Mouse (Mus musculus) midbrain, postnatal 0 days (tissue): ENCODE results near the gene Hyou1. TPM values are rescaled to one million over a fixed set of nuclear protein-coding genes. Genes with fewer than 3 reads are reported as not detected.

ENCODE experiments used
- ATAC-seq: fragments of 200-750 bp; cut with Nextera tagmentation; 2 replicates; pipeline ENCODE4 v1.8.0; 2017; ENCODE audit warnings: moderate number of reproducible peaks, mild to moderate bottlenecking, moderate TSS enrichment, moderate library complexity; ENCODE audit not compliant: low FRiP score
- DNase-seq: peaks from one replicate; pipeline ENCODE4 v3.0.0-alpha.2; 2015; ENCODE audit warnings: low spot score
- H3K27ac ChIP-seq: fragments of 300-500 bp; sonication (generic); 2 replicates; pipeline ENCODE4 v1.5.1; 2014; ENCODE audit warnings: low read depth, mild to moderate bottlenecking, low read length, mixed read lengths
- H3K27me3 ChIP-seq: fragments of 300-500 bp; sonication (generic); 2 replicates; pipeline ENCODE4 v1.6.1; 2014; ENCODE audit warnings: low read length, control low read depth, mixed read lengths; ENCODE audit not compliant: insufficient read depth
- H3K36me3 ChIP-seq: fragments of 300-500 bp; sonication (generic); 2 replicates; pipeline ENCODE4 v1.6.1; 2014; ENCODE audit warnings: low read length, control low read depth, mixed read lengths; ENCODE audit not compliant: insufficient read depth
- H3K4me1 ChIP-seq: fragments of 300-500 bp; sonication (generic); 2 replicates; pipeline ENCODE4 v1.6.1; 2014; ENCODE audit warnings: mild to moderate bottlenecking, control low read depth, antibody characterized with exemption, low read length, mixed read lengths; ENCODE audit not compliant: insufficient read depth
- H3K4me2 ChIP-seq: fragments of 300-500 bp; sonication (generic); 2 replicates; pipeline ENCODE4 v1.6.1; 2014; ENCODE audit warnings: low read depth, mild to moderate bottlenecking, low read length, mixed read lengths; ENCODE audit not compliant: poor library complexity, severe bottlenecking
- H3K4me3 ChIP-seq: fragments of 300-500 bp; sonication (generic); 2 replicates; pipeline ENCODE4 v1.5.1; 2014; ENCODE audit warnings: low read depth, mild to moderate bottlenecking, low read length, moderate library complexity
- H3K9ac ChIP-seq: fragments of 300-500 bp; sonication (generic); replicated peaks from 2 replicates; pipeline ENCODE4 v1.6.1; 2014; ENCODE audit warnings: mild to moderate bottlenecking, low read length, moderate library complexity, mixed read lengths; ENCODE audit not compliant: poor library complexity, severe bottlenecking
- H3K9me3 ChIP-seq: fragments of 300-500 bp; sonication (generic); 2 replicates; pipeline ENCODE4 v1.6.1; 2016; ENCODE audit warnings: low read length, control low read depth
- CTCF ChIP-seq: IDR thresholded peaks from 2 replicates; pipeline ENCODE4 v1.5.1; 2016; ENCODE audit warnings: antibody characterized with exemption, mild to moderate bottlenecking
- WGBS: fragments of 180-500 bp; shearing (Covaris S2); extraction: QIAGEN DNeasy Blood & Tissue Kit; methylation state at CpG from one replicate; pipeline ENCODE4 v1.1.7; 2014; 5-methylcytosine and 5-hydroxymethylcytosine counted together
- polyA plus RNA-seq: library from polyadenylated mRNA; unstranded; fragments of >200 nt; fragmentation: Nextera tagmentation; extraction: Ambion mirVana; gene quantifications from 2 replicates; pipeline ENCODE4 v1.2.1, GENCODE M21; 2015
- total RNA-seq: library from RNA; depleted of rRNA; stranded (reverse); fragments of >200 nt; gene quantifications from 2 replicates; pipeline ENCODE4 v1.2.3, GENCODE M21; 2014

Gene Hyou1
- total and polyA plus RNA-seq, 2 experiments from 2014 or later, result 18.5 to 64.7 TPM

DNA sequence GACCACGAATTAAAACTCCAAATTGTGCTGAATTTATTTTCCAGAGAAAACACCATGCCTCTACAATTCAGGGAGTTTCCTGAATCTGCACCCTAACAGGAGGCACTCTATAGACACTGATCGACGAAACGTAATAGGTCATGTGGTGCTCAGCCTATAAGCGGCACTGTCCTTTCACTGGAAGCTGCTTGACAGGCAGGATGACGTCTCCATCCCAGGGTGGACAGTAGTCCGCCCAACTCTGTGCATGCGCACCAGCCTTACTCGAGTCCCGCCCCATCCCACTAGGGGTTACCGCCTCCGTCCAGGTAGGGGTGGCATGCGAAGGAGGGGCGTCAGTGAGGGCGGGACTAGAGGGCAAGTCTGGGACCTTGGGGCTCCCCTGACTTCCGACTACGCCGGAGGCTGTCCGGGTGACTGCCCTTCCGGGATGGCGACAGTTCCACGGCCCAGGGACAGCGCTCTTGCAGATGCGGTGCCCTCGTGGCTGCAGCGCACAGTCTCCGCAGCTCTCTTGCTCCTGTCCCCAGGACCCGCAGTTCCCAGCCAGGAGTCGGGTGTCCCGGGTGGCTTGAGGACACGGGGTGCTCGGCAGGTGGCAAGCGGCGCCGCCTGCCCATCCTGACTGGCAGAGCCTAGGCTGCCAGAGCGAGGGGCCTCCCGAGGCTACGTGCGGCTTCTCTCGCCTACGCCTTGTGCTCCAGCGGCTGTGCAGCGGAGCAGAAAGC, 17.6 kb downstream of the Hyou1 start, which contains the start of gene Slc37a4:
Slc37a4 (plus strand) TSS at position 169 of the 728 bp plus-strand sequence.
- Histone ChIP-seq H3K9ac (peak within 1 kb of the TSS; percentile 80), H3K9me3 (no peaks in the 10 kb centered on the region), H3K36me3 (peaks cover 22% of the 10 kb centered on the region), H3K27ac (peak within 1 kb of the TSS; percentile 84), H3K4me1 (peaks cover 5% of the 10 kb centered on the region; the same call in 1 of the 2 replicates), H3K27me3 (no peaks in the 10 kb centered on the region), H3K4me3 (peak within 1 kb of the TSS; percentile 81), H3K4me2 (peak within 1 kb of the TSS; percentile 84)
- peak; percentile 97 for ATAC-seq
- peak; percentile 99 for DNase-seq
- TF ChIP-seq CTCF, result peak; percentile 37
- under 1% methylated on average over 43 of the region's 43 CpGs for WGBS

DNA sequence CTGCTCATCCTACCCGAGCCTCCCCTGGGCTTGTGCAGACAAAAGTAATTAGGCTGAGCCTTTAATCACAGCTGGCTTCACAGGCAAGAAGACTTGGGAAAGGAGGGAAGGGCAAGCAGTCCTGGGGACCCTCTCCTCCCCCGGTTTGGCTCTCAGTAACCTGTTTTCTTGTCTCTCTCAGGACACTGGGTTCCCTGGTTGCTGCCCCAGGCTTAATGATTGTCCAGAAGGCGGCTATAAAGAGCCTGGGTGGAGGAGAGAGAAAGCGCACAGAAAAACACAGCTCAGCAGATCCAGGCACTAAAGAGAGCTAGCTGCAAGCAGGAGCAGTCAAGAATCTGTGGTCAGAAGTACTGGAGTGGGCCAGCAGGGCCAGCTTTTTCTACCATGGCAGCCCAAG, 18.8 kb downstream of the Hyou1 start:
- H3K36me3 ChIP-seq, result peaks cover 31% of the 10 kb centered on the region
- ATAC-seq (no peak), DNase-seq (peak; percentile 17)
- peak overlapping the region; percentile 30; the same call in 1 of the 2 replicates for H3K9ac ChIP-seq
- H3K9me3 ChIP-seq, result no peaks in the 10 kb centered on the region
- H3K4me1 ChIP-seq, result peaks cover 5% of the 10 kb centered on the region; the same call in 1 of the 2 replicates
- H3K27ac ChIP-seq, result no peak overlapping the region
- TF ChIP-seq CTCF, result no peak; the same call in 1 of the 2 replicates
- H3K4me3 ChIP-seq, result peak overlapping the region; percentile 81; the same call in 1 of the 2 replicates
- no peaks in the 10 kb centered on the region for H3K27me3 ChIP-seq
- WGBS, result 22% methylated on average over 4 of the region's 4 CpGs
- H3K4me2 ChIP-seq, result peak overlapping the region; percentile 84

DNA sequence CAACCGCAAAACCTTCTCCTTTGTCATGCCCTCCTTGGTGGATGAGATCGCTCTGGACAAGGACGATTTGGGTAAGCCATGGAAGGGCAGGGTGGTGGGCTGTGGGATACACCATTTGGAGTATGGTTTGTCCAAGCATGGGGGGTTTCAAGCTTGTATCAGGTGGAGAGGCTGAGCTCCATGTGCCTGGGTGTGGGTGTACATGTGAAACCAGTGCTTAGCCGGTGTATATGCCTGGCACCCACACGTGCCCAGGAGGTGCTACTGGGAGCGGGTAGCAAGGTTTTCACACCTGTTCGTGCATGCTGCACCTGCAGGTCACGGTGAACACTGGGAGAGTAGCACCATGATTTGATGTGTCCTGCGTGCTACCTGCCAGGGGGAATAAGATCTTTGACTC, 19.3 kb downstream of the Hyou1 start:
- no peak for DNase-seq
- Histone ChIP-seq H3K27me3 (no peaks in the 10 kb centered on the region), H3K4me3 (no peak overlapping the region), H3K4me1 (peaks cover 5% of the 10 kb centered on the region; the same call in 1 of the 2 replicates), H3K36me3 (peaks cover 36% of the 10 kb centered on the region), H3K9me3 (no peaks in the 10 kb centered on the region), H3K9ac (0 out of 2 replicates have a peak overlapping the region, but pooled peaks have one; percentile 30), H3K27ac (no peak overlapping the region), H3K4me2 (peak overlapping the region; percentile 84; the same call in 1 of the 2 replicates)
- WGBS, result 86% methylated on average over 9 of the region's 9 CpGs
- no peak for ATAC-seq
- TF ChIP-seq CTCF, result no peak

DNA sequence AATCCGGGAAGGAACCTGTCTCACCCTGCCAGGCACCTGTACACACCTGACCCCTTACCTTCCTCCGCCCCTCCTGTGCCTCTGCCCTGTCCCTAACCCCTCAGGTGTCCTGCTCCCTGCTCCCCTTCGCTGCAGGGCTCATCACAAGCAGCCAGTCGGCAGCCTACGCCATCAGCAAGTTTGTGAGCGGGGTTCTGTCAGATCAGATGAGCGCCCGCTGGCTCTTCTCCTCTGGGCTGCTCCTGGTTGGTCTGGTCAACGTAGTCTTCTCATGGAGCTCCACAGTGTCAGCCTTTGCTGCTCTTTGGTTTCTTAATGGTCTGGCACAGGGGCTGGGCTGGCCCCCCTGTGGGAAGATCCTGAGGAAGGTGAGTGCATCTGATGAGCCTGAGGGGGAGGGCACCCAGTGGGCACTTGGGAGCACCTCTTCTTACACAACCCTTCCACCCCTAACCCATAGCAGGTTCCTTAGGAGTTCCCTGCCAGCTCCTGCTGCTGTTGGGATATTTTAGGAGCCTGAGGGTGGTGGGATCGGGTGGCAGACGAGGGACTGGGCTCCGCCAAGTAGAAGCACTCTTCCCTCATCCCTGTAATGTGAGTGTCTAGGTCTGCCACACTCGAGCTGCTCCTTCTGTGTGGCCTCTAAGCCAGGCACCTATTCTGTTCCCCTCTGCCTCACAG, 20.0 kb downstream of the Hyou1 start:
- Histone ChIP-seq H3K4me3 (no peak overlapping the region), H3K4me1 (peaks cover 5% of the 10 kb centered on the region; the same call in 1 of the 2 replicates), H3K9me3 (no peaks in the 10 kb centered on the region), H3K27me3 (no peaks in the 10 kb centered on the region), H3K27ac (no peak overlapping the region), H3K36me3 (peaks cover 43% of the 10 kb centered on the region), H3K9ac (0 out of 2 replicates have a peak overlapping the region, but pooled peaks have one; percentile 8), H3K4me2 (no peak overlapping the region)
- TF ChIP-seq CTCF, result no peak
- 87% methylated on average over 13 of the region's 13 CpGs for WGBS
- DNase-seq, result no peak
- no peak for ATAC-seq

DNA sequence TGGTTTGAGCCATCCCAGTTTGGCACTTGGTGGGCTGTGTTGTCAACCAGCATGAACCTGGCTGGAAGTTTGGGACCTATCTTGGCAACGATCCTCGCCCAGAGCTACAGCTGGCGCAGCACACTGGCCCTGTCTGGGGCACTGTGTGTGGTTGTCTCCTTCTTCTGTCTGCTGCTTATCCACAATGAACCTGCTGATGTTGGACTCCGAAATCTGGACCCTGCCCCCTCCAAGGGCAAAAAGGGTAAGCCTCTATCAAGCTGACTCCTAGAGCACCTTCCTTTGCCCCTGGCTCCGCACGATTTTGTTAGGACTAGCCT, 20.5 kb downstream of the Hyou1 start:
- Histone ChIP-seq H3K4me2 (no peak overlapping the region), H3K9ac (no peak overlapping the region), H3K4me3 (no peak overlapping the region), H3K27ac (no peak overlapping the region), H3K4me1 (peaks cover 5% of the 10 kb centered on the region; the same call in 1 of the 2 replicates), H3K9me3 (no peaks in the 10 kb centered on the region), H3K27me3 (no peaks in the 10 kb centered on the region), H3K36me3 (peaks cover 43% of the 10 kb centered on the region)
- ATAC-seq (no peak), DNase-seq (no peak)
- no peak for TF ChIP-seq CTCF
- 93% methylated on average over 6 of the region's 6 CpGs for WGBS

DNA sequence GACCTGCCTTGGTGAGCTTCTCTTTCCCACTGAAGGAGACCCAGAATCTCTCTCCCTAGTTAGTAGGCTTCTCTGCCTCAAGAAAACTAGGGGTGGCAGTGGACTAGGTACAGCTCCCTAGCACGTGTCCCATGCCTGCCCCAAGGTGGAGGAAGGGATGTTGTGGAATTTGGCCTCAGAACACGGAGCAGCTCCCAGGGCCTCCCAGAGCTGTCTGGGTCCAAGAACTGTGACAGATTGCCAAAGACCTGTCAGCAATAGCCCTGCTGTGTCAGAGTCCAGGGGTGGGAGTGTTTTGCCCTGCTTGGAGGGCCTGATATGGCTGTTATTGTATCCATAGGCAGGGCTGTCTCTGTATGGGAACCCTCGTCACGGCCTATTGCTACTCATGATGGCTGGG, 21.8 kb downstream of the Hyou1 start:
- Histone ChIP-seq H3K4me3 (no peak overlapping the region), H3K9ac (0 out of 2 replicates have a peak overlapping the region, but pooled peaks have one; percentile 13), H3K36me3 (peaks cover 48% of the 10 kb centered on the region), H3K4me1 (peaks cover 5% of the 10 kb centered on the region; the same call in 1 of the 2 replicates), H3K27ac (no peak overlapping the region), H3K9me3 (no peaks in the 10 kb centered on the region), H3K4me2 (no peak overlapping the region), H3K27me3 (no peaks in the 10 kb centered on the region)
- no peak for TF ChIP-seq CTCF
- 94% methylated on average over 4 of the region's 4 CpGs for WGBS
- DNase-seq (no peak), ATAC-seq (no peak)
